Mouse (Mus musculus): ENCODE data around the gene Plekhm3. TPM values are rescaled to one million over a fixed set of nuclear protein-coding genes. Genes with fewer than 3 reads are reported as not detected.

Gene Plekhm3
- polyA plus RNA-seq, 1 experiment from 2014 or later = 1.7 TPM

DNA sequence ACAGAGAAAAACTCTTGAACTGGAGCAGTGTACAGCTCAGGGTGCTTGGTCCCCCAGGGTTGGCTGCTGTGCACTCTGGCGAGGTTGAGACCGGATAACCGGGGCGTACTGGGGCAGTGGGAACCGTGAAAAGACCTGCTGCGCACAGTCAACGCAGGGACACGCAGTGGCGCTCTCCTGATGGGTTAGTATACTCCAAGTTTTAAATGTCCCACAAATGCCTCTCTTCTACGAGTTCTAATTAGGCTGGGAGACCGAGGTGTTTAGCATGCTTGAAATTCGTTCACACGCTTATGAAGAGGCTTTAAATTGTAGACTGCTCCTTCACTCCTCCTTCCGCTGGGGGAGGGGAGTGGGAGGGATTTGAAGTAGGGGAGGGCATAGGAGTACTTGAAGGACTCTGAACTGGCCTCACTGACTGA is 218.0 kb downstream of the Plekhm3 start:
- no peak for ATAC-seq (ENCODE audit: insufficient read depth)
- Histone ChIP-seq H3K36me3 (replicated peaks) (peaks cover 17% of the 10 kb centered on the region), H3K4me3 (replicated peaks) (peak overlapping the region; percentile 85), H3K4me2 (peak overlapping the region; percentile 99), H3K27me3 (peaks cover 19% of the 10 kb centered on the region), H3K4me1 (replicated peaks) (peaks cover 55% of the 10 kb centered on the region), H3K9me3 (replicated peaks) (no peaks in the 10 kb centered on the region), H3K27ac (replicated peaks) (peak overlapping the region; percentile 89), H3K9ac (peak overlapping the region; percentile 70)
- 0% methylated on average over 14 of the region's 14 CpGs for WGBS (ENCODE audit: insufficient replicate concordance)

DNA sequence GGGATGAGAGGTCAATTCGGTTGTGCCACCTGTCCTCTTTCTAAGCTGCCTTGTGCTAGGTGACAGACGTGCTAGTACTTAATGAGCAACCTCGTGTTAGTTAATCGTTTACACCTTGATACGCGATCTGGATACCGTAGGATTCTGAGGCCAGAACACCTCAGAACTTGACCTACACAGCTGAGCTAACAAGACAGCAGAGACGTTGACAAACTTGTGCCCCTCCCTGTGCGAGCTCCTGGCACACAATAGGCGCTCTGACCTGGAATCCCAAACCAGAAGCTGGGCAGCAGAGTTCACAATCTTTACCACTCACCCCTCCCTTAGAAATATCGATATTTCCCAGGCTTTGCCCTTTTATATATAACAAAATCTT is 218.5 kb downstream of the Plekhm3 start:
- Histone ChIP-seq H3K4me2 (peak overlapping the region; percentile 99), H3K27me3 (peaks cover 19% of the 10 kb centered on the region), H3K4me3 (replicated peaks) (peak overlapping the region; percentile 85), H3K36me3 (replicated peaks) (peaks cover 17% of the 10 kb centered on the region), H3K4me1 (replicated peaks) (peaks cover 60% of the 10 kb centered on the region), H3K27ac (replicated peaks) (peak overlapping the region; percentile 89), H3K9ac (peak overlapping the region; percentile 70), H3K9me3 (replicated peaks) (no peaks in the 10 kb centered on the region)
- ATAC-seq (ENCODE audit: insufficient read depth) = peak; percentile 41
- WGBS (ENCODE audit: insufficient replicate concordance) = under 1% methylated on average over 11 of the region's 11 CpGs

DNA sequence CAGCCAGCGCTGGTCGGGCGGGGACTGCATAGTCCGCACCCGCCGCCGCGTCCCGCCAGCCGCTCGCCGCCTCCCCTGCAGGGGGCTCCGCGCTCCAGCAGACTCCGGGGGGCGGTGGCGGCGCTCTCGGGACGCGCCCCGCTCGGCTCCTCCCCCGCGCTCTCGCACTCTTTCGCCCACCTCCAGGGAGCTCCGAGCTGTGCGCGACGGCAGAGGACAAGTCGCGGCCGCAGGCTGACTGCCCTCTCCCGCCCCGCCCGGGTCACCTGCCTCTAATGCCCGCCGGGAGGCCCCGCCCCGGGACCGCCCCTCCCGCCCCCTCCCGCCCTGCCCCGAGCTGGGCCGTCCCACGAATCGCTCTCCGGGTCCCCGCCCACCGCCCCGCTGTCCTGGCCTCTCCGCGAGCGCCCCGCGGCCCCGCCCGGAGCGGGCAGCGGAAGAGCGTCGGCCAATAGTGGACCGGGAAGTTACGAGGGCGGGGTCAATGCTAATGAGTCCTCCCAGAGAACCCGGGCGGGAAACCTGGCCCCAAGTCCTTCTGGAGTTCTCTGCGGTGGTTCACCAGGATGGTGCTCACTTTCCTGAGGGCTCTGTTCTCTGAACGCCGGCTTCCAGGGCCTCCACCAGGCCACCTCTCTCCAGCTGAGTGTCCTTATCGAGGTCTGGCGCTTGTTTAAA is 219.0 kb downstream of the Plekhm3 start, which contains the start of gene Fzd5:
TSS of gene Fzd5 (minus strand) at position 250 of the 678 bp plus-strand sequence.
- ATAC-seq (ENCODE audit: insufficient read depth) = peak; percentile 91

DNA sequence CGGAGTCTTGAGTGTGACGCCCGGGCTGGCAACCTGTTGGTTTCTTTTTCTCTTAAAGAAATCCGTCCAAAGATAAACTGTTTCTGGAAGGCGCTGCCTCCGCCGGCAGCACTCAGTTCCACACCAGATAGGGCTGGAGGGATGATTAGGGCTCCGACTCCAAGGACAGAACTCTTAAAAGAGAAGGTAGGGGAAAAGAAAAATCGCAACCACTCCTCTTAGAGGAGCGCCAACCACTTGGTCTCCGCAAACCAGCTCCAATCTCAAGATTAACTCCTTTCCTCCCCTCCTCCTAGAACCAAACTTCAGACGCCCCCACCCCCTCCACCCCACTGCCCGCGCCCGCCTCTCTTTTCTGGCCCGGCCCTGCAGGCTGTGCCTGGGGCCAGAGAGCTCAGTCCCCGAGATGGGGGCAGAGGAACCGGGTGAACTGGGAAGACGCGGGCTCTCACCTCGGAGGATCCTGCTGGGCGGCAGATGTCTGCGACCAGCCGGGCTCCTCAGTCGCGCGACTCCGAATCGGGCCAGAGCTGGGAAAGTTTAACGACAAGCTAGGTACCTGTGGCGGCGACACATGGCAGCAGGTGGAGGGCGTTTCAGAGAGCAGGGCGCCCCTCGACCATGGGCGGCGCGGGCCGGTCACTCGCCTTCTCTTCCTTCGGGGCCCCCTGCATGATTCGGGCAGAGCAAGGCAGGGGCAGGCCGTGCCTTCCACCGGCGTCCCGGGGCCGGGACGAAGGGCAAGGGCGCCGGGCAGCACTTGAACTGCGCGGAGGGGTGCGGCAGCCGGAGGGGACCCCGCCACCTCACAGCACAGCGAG is 219.7 kb downstream of the Plekhm3 start:
- Histone ChIP-seq H3K9ac (peak overlapping the region; percentile 82), H3K9me3 (replicated peaks) (no peaks in the 10 kb centered on the region), H3K4me2 (peak overlapping the region; percentile 99), H3K36me3 (replicated peaks) (peaks cover 22% of the 10 kb centered on the region), H3K4me3 (replicated peaks) (peak overlapping the region; percentile 85), H3K27me3 (peaks cover 19% of the 10 kb centered on the region), H3K27ac (replicated peaks) (peak overlapping the region; percentile 77), H3K4me1 (replicated peaks) (peaks cover 73% of the 10 kb centered on the region)
- no peak for ATAC-seq (ENCODE audit: insufficient read depth)
- under 1% methylated on average over 56 of the region's 56 CpGs for WGBS (ENCODE audit: insufficient replicate concordance)

More for the DNA sequence above, 219.0 kb downstream of the Plekhm3 start, which contains the start of gene Fzd5:
- Histone ChIP-seq H3K9me3 (replicated peaks) (no peaks in the 10 kb centered on the region), H3K27me3 (peaks cover 19% of the 10 kb centered on the region), H3K4me2 (peak within 1 kb of the TSS; percentile 99), H3K36me3 (replicated peaks) (peaks cover 17% of the 10 kb centered on the region), H3K4me1 (replicated peaks) (peaks cover 65% of the 10 kb centered on the region), H3K9ac (peak within 1 kb of the TSS; percentile 82), H3K4me3 (replicated peaks) (peak within 1 kb of the TSS; percentile 85), H3K27ac (replicated peaks) (peak within 1 kb of the TSS; percentile 89)
- under 1% methylated on average over 72 of the region's 73 CpGs for WGBS (ENCODE audit: insufficient replicate concordance)

Other genes with a start within 250 kb of the Plekhm3 start
- 2.1 and 2.3 TPM in 2 replicates for gene Fzd5, start 219.1 kb downstream of the Plekhm3 start, polyA plus RNA-seq (2015; fragmentation: Nextera tagmentation; extraction: Ambion mirVana)
- 0.12 and 0.20 TPM in 2 replicates for gene Akr1cl, start 75.9 kb upstream of the Plekhm3 start, polyA plus RNA-seq (2015; fragmentation: Nextera tagmentation; extraction: Ambion mirVana)
- gene Cryge, start 94.3 kb upstream of the Plekhm3 start, polyA plus RNA-seq (2015; fragmentation: Nextera tagmentation; extraction: Ambion mirVana) = not detected in 2 replicates
- gene Crygd, start 106.6 kb upstream of the Plekhm3 start, polyA plus RNA-seq (2015; fragmentation: Nextera tagmentation; extraction: Ambion mirVana) = not detected in 2 replicates
- not detected in 2 replicates for gene Crygc, start 116.9 kb upstream of the Plekhm3 start, polyA plus RNA-seq (2015; fragmentation: Nextera tagmentation; extraction: Ambion mirVana)
- gene Crygb, start 125.5 kb upstream of the Plekhm3 start, polyA plus RNA-seq (2015; fragmentation: Nextera tagmentation; extraction: Ambion mirVana) = not detected in 2 replicates
- not detected in 2 replicates for gene Cryga, start 146.5 kb upstream of the Plekhm3 start, polyA plus RNA-seq (2015; fragmentation: Nextera tagmentation; extraction: Ambion mirVana)
- gene Gm28845, start 162.7 kb upstream of the Plekhm3 start, polyA plus RNA-seq (2015; fragmentation: Nextera tagmentation; extraction: Ambion mirVana) = not detected in 2 replicates
- gene D630023F18Rik, start 166.4 kb upstream of the Plekhm3 start, polyA plus RNA-seq (2015; fragmentation: Nextera tagmentation; extraction: Ambion mirVana) = 0.31 and 0.41 TPM in 2 replicates
- 118 and 131 TPM in 2 replicates for gene Idh1, start 229.7 kb upstream of the Plekhm3 start, polyA plus RNA-seq (2015; fragmentation: Nextera tagmentation; extraction: Ambion mirVana)
- gene Pikfyve, start 229.9 kb upstream of the Plekhm3 start, polyA plus RNA-seq (2015; fragmentation: Nextera tagmentation; extraction: Ambion mirVana) = 3.9 and 4.4 TPM in 2 replicates

All from liver, embryonic 15.5 days (tissue).